Mouse (Mus musculus) hindbrain, embryonic 14.5 days (tissue): ENCODE measurements around the gene Plekhf1. TPM values are rescaled to one million over a fixed set of nuclear protein-coding genes. Genes with fewer than 3 reads are reported as not detected.

Experiments
- ATAC-seq: fragments of 200-750 bp; cut with Nextera tagmentation; 2 replicates; pipeline ENCODE4 v1.8.0; 2017; ENCODE audit warnings: moderate number of reproducible peaks, mild to moderate bottlenecking, moderate TSS enrichment, moderate library complexity; ENCODE audit not compliant: low FRiP score
- DNase-seq: peaks from one replicate; pipeline ENCODE4 v3.0.0-alpha.2; 2015; ENCODE audit warnings: low spot score
- H3K27ac ChIP-seq: fragments of 300-500 bp; sonication (generic); 2 replicates; pipeline ENCODE4 v1.5.1; 2014; ENCODE audit warnings: mild to moderate bottlenecking, moderate library complexity
- H3K27me3 ChIP-seq: fragments of 300-500 bp; sonication (generic); 2 replicates; pipeline ENCODE4 v1.6.1; 2014; ENCODE audit warnings: mild to moderate bottlenecking, low read length, mixed read lengths; ENCODE audit not compliant: control insufficient read depth, insufficient read depth
- H3K36me3 ChIP-seq: fragments of 300-500 bp; sonication (generic); replicated peaks from 2 replicates; pipeline ENCODE4 v1.6.1; 2014; ENCODE audit not compliant: control insufficient read depth, insufficient read depth
- H3K4me1 ChIP-seq: fragments of 300-500 bp; sonication (generic); replicated peaks from 2 replicates; pipeline ENCODE4 v1.6.1; 2014; ENCODE audit warnings: antibody characterized with exemption, low read length, mixed read lengths; ENCODE audit not compliant: control insufficient read depth, insufficient read depth
- H3K4me2 ChIP-seq: fragments of 300-500 bp; sonication (generic); replicated peaks from 2 replicates; pipeline ENCODE4 v1.6.1; 2014; ENCODE audit warnings: mild to moderate bottlenecking, moderate library complexity
- H3K4me3 ChIP-seq: fragments of 300-500 bp; sonication (generic); replicated peaks from 2 replicates; pipeline ENCODE4 v1.5.1; 2014; ENCODE audit warnings: mild to moderate bottlenecking, low read length
- H3K9ac ChIP-seq: fragments of 300-500 bp; sonication (generic); 2 replicates; pipeline ENCODE4 v1.6.1; 2014
- H3K9me3 ChIP-seq: fragments of 300-500 bp; sonication (generic); 2 replicates; pipeline ENCODE4 v1.6.1; 2016; ENCODE audit warnings: low read length; ENCODE audit not compliant: control insufficient read depth
- WGBS: fragments of 180-500 bp; shearing (Covaris S2); extraction: QIAGEN DNeasy Blood & Tissue Kit; methylation state at CpG from one replicate; pipeline ENCODE4 v1.1.7; 2014; 5-methylcytosine and 5-hydroxymethylcytosine counted together
- polyA plus RNA-seq: library from polyadenylated mRNA; unstranded; fragments of >200 nt; fragmentation: Nextera tagmentation; extraction: Ambion mirVana; gene quantifications from 2 replicates; pipeline ENCODE4 v1.2.1, GENCODE M21; 2014

Plekhf1 gene
- 0.66 and 0.90 TPM in 2 replicates for polyA plus RNA-seq

- peaks cover 10% of the 10 kb centered on the region; the same call in 1 of the 2 replicates for H3K4me1 ChIP-seq
- H3K4me3 ChIP-seq: peak within 1 kb of the TSS; percentile 45
- peak within 1 kb of the TSS; percentile 43 for H3K9ac ChIP-seq
- peak within 1 kb of the TSS; percentile 95 for H3K4me2 ChIP-seq
- DNase-seq (peak; percentile 79), ATAC-seq (peak; percentile 90)
- H3K27me3 ChIP-seq: peaks cover 7% of the 10 kb centered on the region; the same call in 1 of the 2 replicates
- H3K9me3 ChIP-seq: no peaks in the 10 kb centered on the region
- under 1% methylated on average over 34 of the region's 36 CpGs for WGBS
- no peaks in the 10 kb centered on the region for H3K36me3 ChIP-seq
- no peak within 1 kb of the TSS for H3K27ac ChIP-seq
Observed at GRCm38 (mm10) chr7:38227900-38228298, at the start of gene Plekhf1. Gene Plekhf1, minus strand, starts transcription at chr7:38228016.

DNA sequence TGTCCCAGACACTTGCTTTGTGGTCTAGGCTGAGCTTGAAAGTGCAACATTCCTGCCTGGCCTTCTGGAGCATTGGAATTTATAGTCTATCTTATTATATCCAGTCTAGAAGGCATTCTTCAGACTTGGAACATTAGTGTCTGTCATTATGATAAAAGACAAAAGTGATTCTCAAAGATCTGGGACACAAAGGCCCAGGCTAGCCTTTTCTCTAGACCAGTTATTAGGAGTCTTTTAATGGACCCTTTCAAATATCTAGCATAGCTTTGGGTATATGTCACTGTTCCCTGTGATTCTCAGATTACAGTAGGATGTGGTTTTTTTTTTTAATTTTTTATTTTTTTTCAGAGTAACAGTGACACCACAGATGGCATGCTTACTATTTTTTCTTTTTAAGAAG is 44.7 kb upstream of the Plekhf1 start:
- Histone ChIP-seq H3K4me2 (no peak overlapping the region), H3K27ac (no peak overlapping the region), H3K4me3 (no peak overlapping the region), H3K4me1 (peaks cover 16% of the 10 kb centered on the region), H3K36me3 (peaks cover 6% of the 10 kb centered on the region), H3K9me3 (no peaks in the 10 kb centered on the region), H3K27me3 (no peaks in the 10 kb centered on the region), H3K9ac (no peak overlapping the region)
- no peak for DNase-seq
- no peak for ATAC-seq

DNA sequence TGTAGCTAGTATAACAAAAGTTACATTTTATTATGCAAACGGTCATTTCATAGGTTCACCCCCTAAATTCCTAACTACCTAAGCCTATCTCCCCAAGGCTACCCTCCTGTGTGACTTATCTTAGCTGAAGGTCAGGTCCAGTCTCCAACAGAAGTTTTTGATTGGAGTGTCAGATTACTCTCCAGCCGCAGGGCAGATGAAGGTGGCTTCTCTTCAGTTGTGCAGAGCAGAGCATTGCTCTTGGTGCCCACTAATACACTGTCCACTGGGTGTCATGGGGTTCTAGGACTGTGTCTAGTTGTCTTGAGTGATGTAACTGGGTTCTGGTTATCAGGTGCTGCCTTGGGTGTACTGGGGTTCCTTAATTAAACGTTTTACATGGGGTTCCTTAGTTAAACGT is 44.0 kb upstream of the Plekhf1 start:
- H3K4me1 ChIP-seq: peaks cover 16% of the 10 kb centered on the region
- ATAC-seq: peak; percentile 25; the same call in 1 of the 2 replicates
- H3K27ac ChIP-seq: peak overlapping the region; percentile 81; the same call in 1 of the 2 replicates
- H3K4me2 ChIP-seq: peak overlapping the region; percentile 97
- H3K9me3 ChIP-seq: no peaks in the 10 kb centered on the region
- peak overlapping the region; percentile 81 for H3K4me3 ChIP-seq
- 9% methylated on average over 4 of the region's 4 CpGs for WGBS
- H3K27me3 ChIP-seq: no peaks in the 10 kb centered on the region
- peak overlapping the region; percentile 83 for H3K9ac ChIP-seq
- peaks cover 8% of the 10 kb centered on the region for H3K36me3 ChIP-seq
- DNase-seq: no peak

GRCm38 (mm10) chr7:38271511-38271811 is 43.6 kb upstream of the Plekhf1 start:
- H3K36me3 ChIP-seq: peaks cover 12% of the 10 kb centered on the region
- H3K4me1 ChIP-seq: peaks cover 16% of the 10 kb centered on the region
- no peaks in the 10 kb centered on the region for H3K9me3 ChIP-seq
- ATAC-seq (no peak), DNase-seq (no peak)
- H3K27ac ChIP-seq: peak overlapping the region; percentile 81
- 0% methylated on average over 11 of the region's 11 CpGs for WGBS
- peak overlapping the region; percentile 97 for H3K4me2 ChIP-seq
- peak overlapping the region; percentile 83 for H3K9ac ChIP-seq
- no peaks in the 10 kb centered on the region for H3K27me3 ChIP-seq
- H3K4me3 ChIP-seq: peak overlapping the region; percentile 81

- no peaks in the 10 kb centered on the region for H3K27me3 ChIP-seq
- peak within 1 kb of the TSS; percentile 81 for H3K4me3 ChIP-seq
- peak within 1 kb of the TSS; percentile 97 for H3K4me2 ChIP-seq
- H3K9me3 ChIP-seq: no peaks in the 10 kb centered on the region
- under 1% methylated on average over 38 of the region's 38 CpGs for WGBS
- H3K4me1 ChIP-seq: peaks cover 16% of the 10 kb centered on the region
- peak within 1 kb of the TSS; percentile 83 for H3K9ac ChIP-seq
- DNase-seq (peak; percentile 96), ATAC-seq (peak; percentile 96)
- H3K36me3 ChIP-seq: peaks cover 17% of the 10 kb centered on the region
- peak within 1 kb of the TSS; percentile 81 for H3K27ac ChIP-seq
Observed at GRCm38 (mm10) chr7:38270703-38271510, 43.1 kb upstream of the Plekhf1 start, which contains the start of gene Pop4. Gene Pop4, minus strand, starts transcription at chr7:38271423.

- no peak for ATAC-seq
- H3K4me3 ChIP-seq: no peak overlapping the region
- peaks cover 16% of the 10 kb centered on the region for H3K4me1 ChIP-seq
- WGBS: 96% methylated on average over 8 of the region's 8 CpGs
- H3K9ac ChIP-seq: no peak overlapping the region
- DNase-seq: peak; percentile 44
- H3K27ac ChIP-seq: no peak overlapping the region
- no peaks in the 10 kb centered on the region for H3K9me3 ChIP-seq
- H3K27me3 ChIP-seq: no peaks in the 10 kb centered on the region
- no peak overlapping the region for H3K4me2 ChIP-seq
- H3K36me3 ChIP-seq: peaks cover 55% of the 10 kb centered on the region
Observed at GRCm38 (mm10) chr7:38267006-38267680, 39.3 kb upstream of the Plekhf1 start.

- H3K9me3 ChIP-seq: no peaks in the 10 kb centered on the region
- peaks cover 62% of the 10 kb centered on the region for H3K36me3 ChIP-seq
- DNase-seq (peak; percentile 51), ATAC-seq (no peak)
- no peak overlapping the region for H3K4me3 ChIP-seq
- 86% methylated on average over 5 of the region's 5 CpGs for WGBS
- H3K27ac ChIP-seq: no peak overlapping the region
- no peak overlapping the region for H3K9ac ChIP-seq
- no peaks in the 10 kb centered on the region for H3K4me1 ChIP-seq
- no peaks in the 10 kb centered on the region for H3K27me3 ChIP-seq
- no peak overlapping the region for H3K4me2 ChIP-seq
Observed at GRCm38 (mm10) chr7:38262406-38262805, 34.6 kb upstream of the Plekhf1 start.

GRCm38 (mm10) chr7:38259631-38260030 is 31.8 kb upstream of the Plekhf1 start:
- no peaks in the 10 kb centered on the region for H3K4me1 ChIP-seq
- no peak overlapping the region for H3K4me2 ChIP-seq
- no peak for ATAC-seq
- DNase-seq: no peak
- no peaks in the 10 kb centered on the region for H3K9me3 ChIP-seq
- H3K27me3 ChIP-seq: no peaks in the 10 kb centered on the region
- H3K9ac ChIP-seq: no peak overlapping the region
- peaks cover 39% of the 10 kb centered on the region for H3K36me3 ChIP-seq
- H3K27ac ChIP-seq: no peak overlapping the region
- H3K4me3 ChIP-seq: no peak overlapping the region
- 85% methylated on average over 2 of the region's 2 CpGs for WGBS

DNA sequence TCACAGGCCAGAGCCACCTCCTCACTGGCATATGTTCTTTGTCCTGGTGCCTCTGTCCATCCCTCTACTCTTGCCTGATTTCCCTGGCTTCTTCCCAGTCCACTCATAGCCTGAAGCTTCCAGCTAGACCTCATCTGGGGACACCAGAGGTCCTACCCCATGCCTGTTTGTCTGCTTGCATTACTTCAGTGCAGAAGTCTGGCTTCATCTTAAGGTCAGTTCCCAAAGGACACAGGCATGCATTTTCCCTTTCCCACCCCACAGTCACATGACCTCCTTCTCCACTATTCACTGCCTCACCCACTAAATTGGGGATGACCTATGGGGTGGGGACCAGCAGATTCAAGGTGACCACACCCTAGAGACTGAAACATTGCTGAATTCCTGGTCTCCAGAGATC is 25.6 kb upstream of the Plekhf1 start:
- DNase-seq (no peak), ATAC-seq (no peak)
- H3K4me3 ChIP-seq: no peak overlapping the region
- no peaks in the 10 kb centered on the region for H3K27me3 ChIP-seq
- no peaks in the 10 kb centered on the region for H3K9me3 ChIP-seq
- H3K9ac ChIP-seq: no peak overlapping the region
- no peaks in the 10 kb centered on the region for H3K36me3 ChIP-seq
- no peaks in the 10 kb centered on the region for H3K4me1 ChIP-seq
- no peak overlapping the region for H3K4me2 ChIP-seq
- H3K27ac ChIP-seq: no peak overlapping the region
